Mouse (Mus musculus) liver, postnatal 0 days (tissue): Measurements from ENCODE around the gene Rgl1.

ENCODE experiments used
- CTCF ChIP-seq: sonication (generic); IDR thresholded peaks from 2 replicates; pipeline ENCODE4 v1.5.1; 2016; ENCODE audit warnings: antibody characterized with exemption, low read depth
- EP300 ChIP-seq: IDR thresholded peaks from 2 replicates; pipeline ENCODE4 v1.6.1; 2016; ENCODE audit warnings: antibody characterized with exemption, low read depth, mild to moderate bottlenecking

- TF ChIP-seq CTCF (no peak), EP300 (no peak)
Observed at GRCm38 (mm10) chr1:152604147-152604546, 162.0 kb downstream of the Rgl1 start.
